ENCODE assay signal across 15 mouse cellular contexts in genomic region chr3:38783051-38783450, GRCm38 (mm10).
"Had no signal": no experiment of that assay in that cellular context is flagged by ENCODE, and none has a peak within 500 bp of the region (broad histone marks: within the 10 kb centered on the region; RNA-seq: fewer than 3 reads in every experiment).

No protein-coding gene starts in this region.

- H3K27ac ChIP-seq: kidney, embryonic 15.5 days; limb, embryonic 13.5 days; liver, embryonic 15.5 days; midbrain, embryonic 12.5 days; stomach, postnatal 0 days had no signal

- H3K27me3 ChIP-seq: kidney, embryonic 15.5 days; limb, embryonic 13.5 days; liver, embryonic 15.5 days; midbrain, embryonic 12.5 days had no signal

- H3K36me3 ChIP-seq: kidney, embryonic 15.5 days; limb, embryonic 13.5 days; liver, embryonic 15.5 days; midbrain, embryonic 12.5 days had no signal

- H3K4me3 ChIP-seq: kidney, embryonic 15.5 days; limb, embryonic 13.5 days; liver, embryonic 15.5 days; midbrain, embryonic 12.5 days had no signal

- H3K9ac ChIP-seq: kidney, embryonic 15.5 days; limb, embryonic 13.5 days; liver, embryonic 15.5 days; midbrain, embryonic 12.5 days had no signal

- H3K4me1 ChIP-seq: kidney, embryonic 15.5 days; liver, embryonic 15.5 days had no signal

- DNase-seq: kidney, adult 2 months; kidney, postnatal 14 days; left cerebral cortex, postnatal 4 days; lung, adult 2 months; lung, postnatal 4 days; right cerebral cortex, adult 18-20 months; right cerebral cortex, postnatal 25 days; thymus, postnatal 4 days had no signal

- H3K4me2 ChIP-seq: kidney, embryonic 15.5 days; limb, embryonic 13.5 days; liver, embryonic 11.5 days; liver, embryonic 15.5 days; midbrain, embryonic 12.5 days had no signal

- ATAC-seq: lung, postnatal 0 days had no signal

- H3K9me3 ChIP-seq: kidney, embryonic 15.5 days; limb, embryonic 13.5 days; liver, embryonic 15.5 days; midbrain, embryonic 12.5 days had no signal
